Mouse (Mus musculus) right cerebral cortex, postnatal 10 days (tissue): ENCODE measurements around the gene Ect2.

Experiments
- DNase-seq, 2 experiments: peaks; one replicate each; pipeline ENCODE4 v3.0.0; 2021; ENCODE audit warnings: low spot score in 2 of 2

Gene Ect2

GRCm38 (mm10) chr3:27156594-27156949, 2.9 kb upstream of the Ect2 start:
- no peak for DNase-seq

GRCm38 (mm10) chr3:27155856-27156593, 2.3 kb upstream of the Ect2 start:
- no peak for DNase-seq

GRCm38 (mm10) chr3:27155051-27155855, 1.6 kb upstream of the Ect2 start:
- no peak for DNase-seq

- DNase-seq, result no peak
Observed at GRCm38 (mm10) chr3:27154280-27154679, 602 bp upstream of the Ect2 start.

- no peak for DNase-seq
Observed at GRCm38 (mm10) chr3:27153191-27153671, 447 bp downstream of the Ect2 start.

- DNase-seq, result no peak
Observed at GRCm38 (mm10) chr3:27145733-27146132, 7.9 kb downstream of the Ect2 start.

GRCm38 (mm10) chr3:27143570-27143969, 10.1 kb downstream of the Ect2 start:
- DNase-seq, result no peak

GRCm38 (mm10) chr3:27140101-27140500, 13.6 kb downstream of the Ect2 start:
- no peak for DNase-seq

GRCm38 (mm10) chr3:27121864-27122450, 31.7 kb downstream of the Ect2 start:
- no peak for DNase-seq

- no peak for DNase-seq
Observed at GRCm38 (mm10) chr3:27120932-27121331, 32.7 kb downstream of the Ect2 start.

- DNase-seq, result no peak
Observed at GRCm38 (mm10) chr3:27118227-27118626, 35.5 kb downstream of the Ect2 start.

- DNase-seq, result no peak
Observed at GRCm38 (mm10) chr3:27110860-27111259, 42.8 kb downstream of the Ect2 start.

GRCm38 (mm10) chr3:27109109-27109508, 44.6 kb downstream of the Ect2 start:
- no peak for DNase-seq

GRCm38 (mm10) chr3:27107142-27107541, 46.5 kb downstream of the Ect2 start:
- DNase-seq, result no peak

GRCm38 (mm10) chr3:27102965-27103364, 50.7 kb downstream of the Ect2 start:
- no peak for DNase-seq

- DNase-seq, result no peak
Observed at GRCm38 (mm10) chr3:27098633-27099032, 55.0 kb downstream of the Ect2 start.

- no peak for DNase-seq
Observed at GRCm38 (mm10) chr3:27086221-27086620, 67.5 kb downstream of the Ect2 start.

- DNase-seq, result peak in 1 of 2 experiments; percentile 6
Observed at GRCm38 (mm10) chr3:27081229-27082060, 72.2 kb downstream of the Ect2 start.

GRCm38 (mm10) chr3:27080061-27080770, 73.5 kb downstream of the Ect2 start:
- no peak for DNase-seq

GRCm38 (mm10) chr3:27073884-27074283, 79.8 kb downstream of the Ect2 start:
- DNase-seq, result no peak

- DNase-seq, result no peak
Observed at GRCm38 (mm10) chr3:27071706-27072105, 82.0 kb downstream of the Ect2 start.
